Mouse (Mus musculus): ENCODE data around the gene Zfp280d. TPM values are rescaled to one million over a fixed set of nuclear protein-coding genes. Genes with fewer than 3 reads are reported as not detected.
A peak's percentile ranks its signal among the peaks of the same experiment; 100 is the strongest.

The Zfp280d gene
- polyA plus RNA-seq, 1 experiment from 2014 or later, result 38.7 TPM

- Histone ChIP-seq H3K36me3 (ENCODE audit: control insufficient read depth, insufficient read depth, low read length) (peaks cover 32% of the 10 kb centered on the region), H3K4me1 (ENCODE audit: control insufficient read depth, insufficient read depth, low read length) (no peaks in the 10 kb centered on the region), H3K4me2 (ENCODE audit: low read length) (no peak overlapping the region), H3K4me3 (ENCODE audit: low read depth, low read length) (no peak overlapping the region), H3K27me3 (replicated peaks; ENCODE audit: control insufficient read depth, insufficient read depth, low read length) (no peaks in the 10 kb centered on the region), H3K9me3 (replicated peaks; ENCODE audit: control insufficient read depth, low read length) (no peaks in the 10 kb centered on the region), H3K27ac (ENCODE audit: low read depth, low read length) (no peak overlapping the region), H3K9ac (ENCODE audit: low read length) (no peak overlapping the region)
- 91% methylated on average over 2 of the region's 2 CpGs for WGBS
- DNase-seq (ENCODE audit: low spot score), result no peak
- no peak for ATAC-seq
Measured at GRCm38 (mm10) chr9:72333221-72333620, 58.6 kb downstream of the Zfp280d start.

GRCm38 (mm10) chr9:72336069-72336468 is 61.4 kb downstream of the Zfp280d start:
- ATAC-seq, result no peak
- no peak for DNase-seq (ENCODE audit: low spot score)
- Histone ChIP-seq H3K4me1 (ENCODE audit: control insufficient read depth, insufficient read depth, low read length) (no peaks in the 10 kb centered on the region), H3K27me3 (replicated peaks; ENCODE audit: control insufficient read depth, insufficient read depth, low read length) (no peaks in the 10 kb centered on the region), H3K4me2 (ENCODE audit: low read length) (no peak overlapping the region), H3K9me3 (replicated peaks; ENCODE audit: control insufficient read depth, low read length) (no peaks in the 10 kb centered on the region), H3K4me3 (ENCODE audit: low read depth, low read length) (no peak overlapping the region), H3K9ac (ENCODE audit: low read length) (no peak overlapping the region), H3K36me3 (ENCODE audit: control insufficient read depth, insufficient read depth, low read length) (peaks cover 31% of the 10 kb centered on the region), H3K27ac (ENCODE audit: low read depth, low read length) (no peak overlapping the region)
- 91% methylated on average over 2 of the region's 2 CpGs for WGBS

GRCm38 (mm10) chr9:72339119-72339518 is 64.5 kb downstream of the Zfp280d start:
- Histone ChIP-seq H3K4me2 (ENCODE audit: low read length) (no peak overlapping the region), H3K4me1 (ENCODE audit: control insufficient read depth, insufficient read depth, low read length) (no peaks in the 10 kb centered on the region), H3K9ac (ENCODE audit: low read length) (no peak overlapping the region), H3K9me3 (replicated peaks; ENCODE audit: control insufficient read depth, low read length) (no peaks in the 10 kb centered on the region), H3K27ac (ENCODE audit: low read depth, low read length) (no peak overlapping the region), H3K36me3 (ENCODE audit: control insufficient read depth, insufficient read depth, low read length) (peaks cover 22% of the 10 kb centered on the region), H3K4me3 (ENCODE audit: low read depth, low read length) (no peak overlapping the region), H3K27me3 (replicated peaks; ENCODE audit: control insufficient read depth, insufficient read depth, low read length) (no peaks in the 10 kb centered on the region)
- ATAC-seq, result no peak
- WGBS, result 94% methylated on average over 2 of the region's 2 CpGs
- DNase-seq (ENCODE audit: low spot score), result no peak

GRCm38 (mm10) chr9:72343844-72344243 is 69.2 kb downstream of the Zfp280d start:
- Histone ChIP-seq H3K27ac (ENCODE audit: low read depth, low read length) (no peak overlapping the region), H3K4me2 (ENCODE audit: low read length) (no peak overlapping the region), H3K27me3 (replicated peaks; ENCODE audit: control insufficient read depth, insufficient read depth, low read length) (no peaks in the 10 kb centered on the region), H3K4me1 (ENCODE audit: control insufficient read depth, insufficient read depth, low read length) (no peaks in the 10 kb centered on the region), H3K9me3 (replicated peaks; ENCODE audit: control insufficient read depth, low read length) (no peaks in the 10 kb centered on the region), H3K4me3 (ENCODE audit: low read depth, low read length) (no peak overlapping the region), H3K9ac (ENCODE audit: low read length) (no peak overlapping the region), H3K36me3 (ENCODE audit: control insufficient read depth, insufficient read depth, low read length) (peaks cover 19% of the 10 kb centered on the region)
- DNase-seq (ENCODE audit: low spot score) (peak; percentile 8), ATAC-seq (no peak)

GRCm38 (mm10) chr9:72372359-72372758 is 97.7 kb downstream of the Zfp280d start:
- Histone ChIP-seq H3K27me3 (replicated peaks; ENCODE audit: control insufficient read depth, insufficient read depth, low read length) (no peaks in the 10 kb centered on the region), H3K4me2 (ENCODE audit: low read length) (no peak overlapping the region), H3K9me3 (replicated peaks; ENCODE audit: control insufficient read depth, low read length) (no peaks in the 10 kb centered on the region; the same call in 1 of the 2 replicates), H3K9ac (ENCODE audit: low read length) (no peak overlapping the region), H3K36me3 (ENCODE audit: control insufficient read depth, insufficient read depth, low read length) (no peaks in the 10 kb centered on the region), H3K4me3 (ENCODE audit: low read depth, low read length) (no peak overlapping the region), H3K4me1 (ENCODE audit: control insufficient read depth, insufficient read depth, low read length) (no peaks in the 10 kb centered on the region), H3K27ac (ENCODE audit: low read depth, low read length) (no peak overlapping the region)
- DNase-seq (ENCODE audit: low spot score) (no peak), ATAC-seq (no peak)
- WGBS, result 95% methylated on average over 2 of the region's 2 CpGs

GRCm38 (mm10) chr9:72374074-72374473 is 99.4 kb downstream of the Zfp280d start:
- 92% methylated on average over 3 of the region's 3 CpGs for WGBS
- no peak for ATAC-seq

GRCm38 (mm10) chr9:72374996-72375395 is 100.3 kb downstream of the Zfp280d start:
- no peaks in the 10 kb centered on the region for H3K4me1 ChIP-seq (ENCODE audit: control insufficient read depth, insufficient read depth, low read length)
- no peaks in the 10 kb centered on the region for H3K9me3 ChIP-seq (replicated peaks; ENCODE audit: control insufficient read depth, low read length)
- H3K9ac ChIP-seq (ENCODE audit: low read length), result no peak overlapping the region
- H3K4me3 ChIP-seq (ENCODE audit: low read depth, low read length), result no peak overlapping the region
- DNase-seq (ENCODE audit: low spot score) (peak; percentile 73), ATAC-seq (peak; percentile 81)
- 0 out of 2 replicates have a peak overlapping the region, but pooled peaks have one; percentile 41 for H3K27ac ChIP-seq (ENCODE audit: low read depth, low read length)
- 60% methylated on average over 4 of the region's 4 CpGs for WGBS
- H3K4me2 ChIP-seq (ENCODE audit: low read length), result no peak overlapping the region
- H3K27me3 ChIP-seq (replicated peaks; ENCODE audit: control insufficient read depth, insufficient read depth, low read length), result no peaks in the 10 kb centered on the region
- H3K36me3 ChIP-seq (ENCODE audit: control insufficient read depth, insufficient read depth, low read length), result no peaks in the 10 kb centered on the region

More at GRCm38 (mm10) chr9:72374074-72374473, 99.4 kb downstream of the Zfp280d start:
- H3K27me3 ChIP-seq (replicated peaks; ENCODE audit: control insufficient read depth, insufficient read depth, low read length), result no peaks in the 10 kb centered on the region
- no peak overlapping the region for H3K4me3 ChIP-seq (ENCODE audit: low read depth, low read length)
- H3K4me2 ChIP-seq (ENCODE audit: low read length), result no peak overlapping the region
- H3K4me1 ChIP-seq (ENCODE audit: control insufficient read depth, insufficient read depth, low read length), result no peaks in the 10 kb centered on the region
- H3K9me3 ChIP-seq (replicated peaks; ENCODE audit: control insufficient read depth, low read length), result no peaks in the 10 kb centered on the region
- no peaks in the 10 kb centered on the region for H3K36me3 ChIP-seq (ENCODE audit: control insufficient read depth, insufficient read depth, low read length)
- no peak overlapping the region for H3K27ac ChIP-seq (ENCODE audit: low read depth, low read length)
- H3K9ac ChIP-seq (ENCODE audit: low read length), result no peak overlapping the region
- no peak for DNase-seq (ENCODE audit: low spot score)

- Histone ChIP-seq H3K27me3 (replicated peaks; ENCODE audit: control insufficient read depth, insufficient read depth, low read length) (no peaks in the 10 kb centered on the region), H3K4me3 (ENCODE audit: low read depth, low read length) (no peak overlapping the region), H3K27ac (ENCODE audit: low read depth, low read length) (peak overlapping the region; percentile 9; the same call in 1 of the 2 replicates), H3K36me3 (ENCODE audit: control insufficient read depth, insufficient read depth, low read length) (no peaks in the 10 kb centered on the region), H3K4me1 (ENCODE audit: control insufficient read depth, insufficient read depth, low read length) (no peaks in the 10 kb centered on the region), H3K9ac (ENCODE audit: low read length) (no peak overlapping the region), H3K4me2 (ENCODE audit: low read length) (no peak overlapping the region), H3K9me3 (replicated peaks; ENCODE audit: control insufficient read depth, low read length) (no peaks in the 10 kb centered on the region)
- WGBS, result 86% methylated on average over 3 of the region's 3 CpGs
- DNase-seq (ENCODE audit: low spot score) (no peak), ATAC-seq (0 out of 2 replicates have a peak, but pooled peaks have one; percentile 23)
Measured at GRCm38 (mm10) chr9:72375639-72376038, 101.0 kb downstream of the Zfp280d start.

- Histone ChIP-seq H3K27ac (ENCODE audit: low read depth, low read length) (no peak overlapping the region), H3K36me3 (ENCODE audit: control insufficient read depth, insufficient read depth, low read length) (no peaks in the 10 kb centered on the region), H3K9ac (ENCODE audit: low read length) (no peak overlapping the region), H3K4me2 (ENCODE audit: low read length) (no peak overlapping the region), H3K9me3 (replicated peaks; ENCODE audit: control insufficient read depth, low read length) (no peaks in the 10 kb centered on the region), H3K27me3 (replicated peaks; ENCODE audit: control insufficient read depth, insufficient read depth, low read length) (no peaks in the 10 kb centered on the region), H3K4me1 (ENCODE audit: control insufficient read depth, insufficient read depth, low read length) (no peaks in the 10 kb centered on the region), H3K4me3 (ENCODE audit: low read depth, low read length) (no peak overlapping the region)
- ATAC-seq (no peak), DNase-seq (ENCODE audit: low spot score) (no peak)
- WGBS, result 86% methylated on average over 7 of the region's 7 CpGs
Measured at GRCm38 (mm10) chr9:72385786-72386185, 111.1 kb downstream of the Zfp280d start.

All from forebrain, embryonic 14.5 days (tissue).